Mouse (Mus musculus): ENCODE measurements around the gene Iqck.

Iqck gene

GRCm38 (mm10) chr7:118953626-118954282 lies 98.2 kb downstream of the Iqck start:
- ChIA-PET POLR2A (interaction anchor here in 2 of 4 experiments (0.9 to 1.6 kb wide), 3 partner anchors 9 to 15 kb away, joined by 3 to 6 read pairs (median 3); no protein-coding TSS in a partner anchor), CTCF (interaction anchor here in 1 of 4 experiments (0.6 kb wide), 2 partner anchors 280 to 392 kb away, joined by 4 to 5 read pairs; no protein-coding TSS in a partner anchor)

DNA sequence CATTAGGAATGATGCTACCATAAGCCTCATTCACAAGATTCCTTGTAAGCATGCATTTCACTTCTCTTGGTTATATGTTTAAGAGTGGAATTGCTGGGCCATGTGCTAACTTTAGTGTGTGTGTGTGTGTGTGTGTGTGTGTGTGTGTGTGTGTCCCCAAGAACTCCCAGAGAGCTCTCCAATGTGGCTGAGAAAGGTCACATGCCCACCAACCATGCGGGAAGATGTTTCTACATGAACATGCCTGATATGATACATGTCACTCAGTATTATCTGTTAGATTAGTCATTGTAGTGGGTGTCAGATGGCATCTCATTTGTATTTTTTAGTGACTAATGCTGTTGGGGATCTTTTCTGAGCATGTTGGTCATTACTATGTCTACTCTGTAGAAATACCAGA lies 99.4 kb downstream of the Iqck start:
- ChIA-PET CTCF (no interaction called here), POLR2A (interaction anchor here in 1 of 4 experiments (0.5 to 0.9 kb wide), 2 partner anchors 23 to 1372 kb away, joined by 3 to 4 read pairs; no protein-coding TSS in a partner anchor)

- POLR2A ChIA-PET: interaction anchor here in 2 of 4 experiments (0.9 to 1.3 kb wide), 2 partner anchors 12 to 138 kb away, joined by 3 read pairs; no protein-coding TSS in a partner anchor
- CTCF ChIA-PET: no interaction called here
Measured at GRCm38 (mm10) chr7:118956616-118957246, 101.2 kb downstream of the Iqck start.

- POLR2A ChIA-PET: interaction anchor here in 2 of 4 experiments (0.8 to 3.3 kb wide), 6 partner anchors 10 to 33 kb away, joined by 3 to 14 read pairs (median 3); no protein-coding TSS in a partner anchor
- CTCF ChIA-PET: no interaction called here
Measured at GRCm38 (mm10) chr7:118959209-118959608, 103.7 kb downstream of the Iqck start.

DNA sequence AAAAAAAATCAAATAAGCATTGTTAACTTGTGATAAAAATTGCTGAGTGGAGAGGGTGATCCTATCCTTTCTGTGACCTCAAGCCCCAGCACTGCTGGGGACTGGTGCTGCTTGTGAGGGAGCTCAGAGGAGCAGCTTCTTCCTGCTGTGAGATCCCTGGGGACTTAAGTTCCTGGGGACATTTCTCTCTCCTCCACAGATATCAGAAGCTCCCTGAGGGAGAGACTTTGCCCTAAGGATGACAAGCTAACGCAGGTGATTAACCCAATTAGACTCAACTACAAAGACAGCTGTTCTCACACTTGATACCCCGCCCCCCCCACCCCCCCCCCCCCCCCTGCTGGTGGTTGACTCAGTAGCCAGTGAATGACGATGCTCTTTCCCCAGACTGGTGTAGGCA lies 109.2 kb downstream of the Iqck start:
- POLR2A ChIA-PET: interaction anchor here in 3 of 4 experiments (0.6 to 1.6 kb wide), 9 partner anchors 9 to 342 kb away, joined by 3 to 13 read pairs (median 3); no protein-coding TSS in a partner anchor
- CTCF ChIA-PET: interaction anchor here in 2 of 4 experiments (0.7 to 1.3 kb wide), 2 partner anchors 31 to 51 kb away, joined by 3 to 13 read pairs; no protein-coding TSS in a partner anchor

DNA sequence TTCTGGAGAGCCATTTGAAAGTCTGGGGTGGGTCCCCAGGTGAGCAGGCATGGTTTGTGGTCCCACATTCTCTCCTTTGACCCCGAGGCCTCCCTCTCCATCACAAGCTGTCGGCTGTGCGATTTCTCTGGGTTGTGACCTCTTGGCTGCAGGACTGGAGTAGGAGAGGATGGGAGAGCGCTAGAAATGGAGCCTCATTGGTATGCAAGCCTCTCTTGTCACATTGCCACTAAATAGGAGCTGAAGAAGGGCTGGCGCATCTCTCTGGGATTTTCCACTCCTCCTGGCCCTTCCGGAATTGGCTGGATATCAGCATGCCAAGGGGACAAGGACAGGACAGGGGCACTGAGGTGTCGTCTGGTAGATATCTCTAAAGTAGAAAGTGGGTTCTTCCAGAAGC lies 109.6 kb downstream of the Iqck start:
- CTCF ChIA-PET: interaction anchor here in 1 of 4 experiments (1.3 kb wide), 1 partner anchor 31 kb away, joined by 3 read pairs; no protein-coding TSS in a partner anchor
- POLR2A ChIA-PET: interaction anchor here in 3 of 4 experiments (0.6 to 1.6 kb wide), 7 partner anchors 8 to 77 kb away, joined by 3 to 13 read pairs (median 3); no protein-coding TSS in a partner anchor

DNA sequence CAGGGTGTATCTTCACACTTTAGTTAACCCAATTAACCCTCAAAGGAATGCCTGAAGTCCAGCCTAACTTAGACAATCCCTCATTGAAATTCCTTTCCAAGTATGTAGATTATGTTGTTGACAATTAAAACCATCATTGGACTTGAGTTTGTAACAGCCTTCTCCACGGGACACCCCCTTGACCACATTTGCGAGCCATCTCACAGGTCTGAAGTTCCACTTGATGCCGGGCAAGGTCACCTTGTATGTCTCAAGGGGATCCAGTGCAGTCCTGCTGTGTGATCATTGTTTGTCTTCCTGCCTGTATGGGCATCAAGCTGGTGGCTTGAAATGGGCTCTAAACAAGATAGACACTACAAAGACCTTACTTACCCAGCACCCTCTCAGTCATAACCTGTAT lies 113.3 kb downstream of the Iqck start:
- ChIA-PET POLR2A (interaction anchor here in 2 of 4 experiments (0.9 to 2.3 kb wide), 9 partner anchors 8 to 203 kb away, joined by 3 to 8 read pairs (median 3); no protein-coding TSS in a partner anchor), CTCF (no interaction called here)

DNA sequence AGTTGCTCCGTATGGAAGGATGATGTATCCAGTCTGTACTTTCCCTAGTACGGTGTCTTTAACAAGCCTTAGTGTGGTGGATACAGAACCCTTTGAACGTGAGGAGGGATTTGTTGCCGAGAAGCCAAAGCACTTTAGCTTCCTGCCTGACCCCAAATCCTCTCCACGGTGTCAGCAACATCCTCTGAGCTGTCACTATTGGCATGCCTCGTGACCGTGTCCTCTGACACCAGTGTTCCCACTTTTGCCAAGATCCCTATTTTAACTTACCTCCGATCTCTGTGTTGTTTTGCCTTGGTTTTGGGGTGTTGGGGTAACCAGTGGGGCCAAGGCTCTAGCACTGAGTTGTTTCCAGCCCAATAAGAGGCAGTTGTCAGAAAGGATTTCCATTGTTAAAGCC lies 115.9 kb downstream of the Iqck start:
- POLR2A ChIA-PET: interaction anchor here in 1 of 4 experiments (8.2 kb wide), 1 partner anchor 21 kb away, joined by 77 read pairs; the partner anchor contains the start of gene Gprc5b

DNA sequence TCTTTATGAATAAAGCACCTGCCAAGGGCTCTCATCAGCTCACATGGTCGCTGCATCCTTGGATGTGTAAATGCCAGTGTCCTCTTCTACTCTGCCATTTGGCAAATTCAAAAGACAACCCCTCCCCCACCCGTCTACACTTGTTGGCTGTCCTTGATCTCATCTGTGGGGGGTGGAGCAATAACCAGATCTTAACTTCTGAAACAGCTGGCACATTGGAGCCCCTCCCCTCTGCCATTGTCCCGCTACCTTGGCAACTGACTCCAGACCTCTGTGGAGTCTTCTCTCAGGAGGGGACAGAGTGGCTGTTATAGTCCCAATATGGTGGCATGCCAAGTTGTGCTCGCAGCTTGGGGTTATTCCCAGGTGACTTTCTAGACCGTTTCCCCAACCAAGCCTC lies 116.8 kb downstream of the Iqck start:
- ChIA-PET POLR2A (interaction anchor here in 2 of 4 experiments (0.6 to 8.2 kb wide), 3 partner anchors 20 to 661 kb away, joined by 3 to 77 read pairs (median 4); partner anchors contain the start of gene Gprc5b (in 1 of the 2)), CTCF (interaction anchor here in 1 of 4 experiments (0.6 kb wide), 1 partner anchor 29 kb away, joined by 6 read pairs; no protein-coding TSS in a partner anchor)

More for the DNA sequence above, 115.9 kb downstream of the Iqck start:
- CTCF ChIA-PET: no interaction called here

DNA sequence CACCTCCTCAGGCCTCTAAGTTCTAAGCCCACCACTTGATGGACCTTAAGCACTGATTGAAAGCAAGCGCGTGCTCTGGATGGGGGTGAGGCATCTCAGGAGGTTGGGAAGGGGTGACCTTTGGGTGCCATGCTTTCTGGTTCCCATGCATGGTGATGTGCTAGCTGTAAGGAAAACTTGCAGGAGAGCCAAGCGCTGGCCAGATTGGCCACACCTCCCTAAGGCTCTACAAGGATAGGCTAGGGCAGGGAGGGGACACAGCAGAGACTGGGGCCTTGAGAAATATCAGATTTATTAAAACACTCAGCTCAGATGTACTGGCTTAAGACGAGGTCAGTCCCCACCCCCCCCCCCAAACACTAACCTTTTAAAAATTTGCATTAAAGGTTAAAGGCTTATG lies 117.8 kb downstream of the Iqck start:
- POLR2A ChIA-PET: interaction anchor here in 2 of 4 experiments (0.6 to 8.2 kb wide), 4 partner anchors 8 to 30 kb away, joined by 3 to 77 read pairs (median 4); partner anchors contain the start of gene Gprc5b (in 1 of the 2)
- CTCF ChIA-PET: no interaction called here

DNA sequence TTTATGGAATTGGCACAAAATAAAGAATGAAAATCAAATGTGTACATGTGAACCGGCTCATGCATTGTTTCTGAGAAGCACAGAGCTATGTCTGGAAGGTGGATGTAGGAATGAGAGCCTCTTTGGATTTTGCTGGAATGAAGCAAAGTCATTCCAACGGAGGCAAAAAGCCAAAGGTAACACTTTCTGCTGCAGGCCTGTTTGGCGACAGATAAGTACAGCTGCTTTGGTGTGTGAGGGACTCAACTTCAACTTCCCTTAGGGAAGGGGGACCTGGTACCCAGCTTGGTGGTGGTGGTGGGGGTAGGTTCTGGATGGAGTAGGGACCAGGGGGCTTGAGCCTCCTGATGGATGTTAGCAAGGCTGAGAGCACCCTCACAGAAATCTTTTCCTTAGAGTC lies 120.3 kb downstream of the Iqck start:
- CTCF ChIA-PET: interaction anchor here in 3 of 4 experiments (0.6 to 2.0 kb wide), 8 partner anchors 10 to 921 kb away, joined by 3 to 16 read pairs (median 4); partner anchors contain the start of gene Gprc5b (in 1 of the 3)
- POLR2A ChIA-PET: interaction anchor here (0.6 to 8.2 kb wide), 15 partner anchors 11 to 767 kb away, joined by 3 to 77 read pairs (median 3); partner anchors contain the start of gene Gprc5b (in 1 of the 4)

- ChIA-PET POLR2A (interaction anchor here (0.6 to 8.2 kb wide), 29 partner anchors 8 to 657 kb away, joined by 3 to 77 read pairs (median 4); partner anchors contain the start of genes Gprc5b (in 2 of the 4), Iqck (in 1 of the 4), Knop1 (in 1 of the 4) and Vps35l (in 1 of the 4)), CTCF (interaction anchor here (0.5 to 2.0 kb wide), 14 partner anchors 10 to 922 kb away, joined by 3 to 16 read pairs (median 3); partner anchors contain the start of gene Gprc5b (in 2 of the 4))
Measured at GRCm38 (mm10) chr7:118976414-118977166, 121.0 kb downstream of the Iqck start.

GRCm38 (mm10) chr7:118977167-118977543 lies 121.6 kb downstream of the Iqck start:
- POLR2A ChIA-PET: interaction anchor here in 3 of 4 experiments (0.8 to 8.2 kb wide), 17 partner anchors 9 to 384 kb away, joined by 3 to 77 read pairs (median 5); partner anchors contain the start of genes Gprc5b (in 2 of the 3), Iqck (in 1 of the 3), Knop1 (in 1 of the 3) and Vps35l (in 1 of the 3)
- CTCF ChIA-PET: interaction anchor here in 3 of 4 experiments (1.0 to 2.0 kb wide), 8 partner anchors 15 to 237 kb away, joined by 3 to 16 read pairs (median 4); partner anchors contain the start of gene Gprc5b (in 2 of the 3)

DNA sequence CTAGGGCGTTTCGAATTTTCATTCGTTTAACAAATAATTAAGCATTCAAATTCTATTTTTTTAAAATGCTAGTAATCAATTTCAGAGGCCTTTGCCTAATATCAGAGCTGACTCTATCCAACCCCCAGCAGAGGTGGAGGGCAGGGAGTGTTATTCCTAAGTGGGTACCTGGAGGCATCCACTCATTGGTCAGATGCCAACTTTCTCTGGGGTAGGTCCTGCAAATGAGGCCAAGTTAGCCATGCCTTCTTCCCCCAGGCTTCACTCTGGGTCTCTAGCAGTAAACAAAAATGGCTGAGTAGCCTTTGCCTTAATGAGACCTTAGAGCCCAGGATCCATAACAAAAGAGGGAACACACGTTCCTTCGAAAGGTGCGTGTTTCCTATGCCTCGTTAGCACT lies 123.6 kb downstream of the Iqck start:
- CTCF ChIA-PET: no interaction called here
- POLR2A ChIA-PET: interaction anchor here in 2 of 4 experiments (0.7 to 8.2 kb wide), 2 partner anchors 14 to 127 kb away, joined by 5 to 77 read pairs; partner anchors contain the start of gene Gprc5b (in 1 of the 2)

DNA sequence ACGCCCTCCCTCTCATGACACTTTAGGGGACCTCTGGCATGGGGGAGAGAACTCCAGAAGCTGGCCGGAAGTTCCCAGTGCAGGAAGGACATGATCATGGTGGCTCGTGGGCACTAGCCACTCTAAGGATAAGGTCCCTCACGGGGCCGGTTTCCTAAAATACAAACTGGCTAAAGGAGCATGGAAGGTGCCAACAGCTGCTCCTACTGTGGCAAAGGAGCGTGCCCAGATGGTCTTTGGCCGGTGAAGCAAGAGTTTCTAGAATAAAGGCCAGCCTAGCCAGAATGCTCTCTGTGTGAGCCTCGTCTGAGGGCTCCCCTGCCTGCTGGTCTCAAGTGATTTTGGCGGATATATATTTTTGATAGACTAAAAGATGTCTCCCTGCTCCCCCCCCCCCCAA lies 124.2 kb downstream of the Iqck start:
- POLR2A ChIA-PET: interaction anchor here in 1 of 4 experiments (0.7 kb wide), 1 partner anchor 12 kb away, joined by 3 read pairs; no protein-coding TSS in a partner anchor
- CTCF ChIA-PET: interaction anchor here in 1 of 4 experiments (0.8 to 1.2 kb wide), 2 partner anchors 31 to 214 kb away, joined by 3 read pairs; no protein-coding TSS in a partner anchor

GRCm38 (mm10) chr7:118981346-118981745 lies 125.8 kb downstream of the Iqck start:
- CTCF ChIA-PET: interaction anchor here in 1 of 4 experiments (0.8 kb wide), 1 partner anchor 11 kb away, joined by 3 read pairs; no protein-coding TSS in a partner anchor
- POLR2A ChIA-PET: interaction anchor here in 2 of 4 experiments (1.2 to 1.9 kb wide), 2 partner anchors 12 to 131 kb away, joined by 3 to 4 read pairs; no protein-coding TSS in a partner anchor

GRCm38 (mm10) chr7:118981831-118982230 lies 126.3 kb downstream of the Iqck start:
- CTCF ChIA-PET: interaction anchor here in 2 of 4 experiments (0.7 to 0.8 kb wide), 2 partner anchors 11 to 203 kb away, joined by 3 to 5 read pairs; no protein-coding TSS in a partner anchor

More at GRCm38 (mm10) chr7:118981831-118982230, 126.3 kb downstream of the Iqck start:
- POLR2A ChIA-PET: interaction anchor here in 2 of 4 experiments (1.2 to 1.9 kb wide), 2 partner anchors 11 to 153 kb away, joined by 4 to 5 read pairs; no protein-coding TSS in a partner anchor
